Mouse (Mus musculus) granulocyte monocyte progenitor cell, adult 5-6 weeks (primary cell): ENCODE measurements around the gene Trp53bp2. TPM values are rescaled to one million over a fixed set of nuclear protein-coding genes. Genes with fewer than 3 reads are reported as not detected.

Experiments used
- ATAC-seq: replicated peaks from 2 replicates; pipeline ENCODE4 v1.8.0; 2016; ENCODE audit warnings: mild to moderate bottlenecking, moderate TSS enrichment, inconsistent platforms; ENCODE audit not compliant: poor library complexity, severe bottlenecking
- total RNA-seq, 2 experiments: library from RNA; stranded (forward) in 1 of 2; stranded (reverse) in 1 of 2; fragments of 200-712, 200-1000 nt in 1 of 2; fragments of >200 nt in 1 of 2; fragmentation: Nextera tagmentation in 1 of 2; gene quantifications; 2 replicates each; pipeline ENCODE4 v1.2.3; 2014 to 2017

Trp53bp2 gene
- total RNA-seq (2014; fragmentation: Nextera tagmentation), result 7.9 and 15.7 TPM in 2 replicates
- 7.5 and 9.8 TPM in 2 replicates for total RNA-seq (2017)

GRCm38 (mm10) chr1:182408684-182409327 is at the start of gene Trp53bp2:
Trp53bp2 (plus strand) TSS chr1:182409172.
- ATAC-seq, result peak; percentile 92

GRCm38 (mm10) chr1:182362703-182363102 is 46.3 kb upstream of the Trp53bp2 start:
- ATAC-seq, result 0 out of 2 replicates have a peak, but pooled peaks have one; percentile 24

- peak; percentile 59 for ATAC-seq
Measured at GRCm38 (mm10) chr1:182363683-182364404, 45.1 kb upstream of the Trp53bp2 start.

GRCm38 (mm10) chr1:182368309-182368708 is 40.7 kb upstream of the Trp53bp2 start:
- no peak for ATAC-seq

GRCm38 (mm10) chr1:182368782-182369181 is 40.2 kb upstream of the Trp53bp2 start:
- peak; percentile 65 for ATAC-seq

- peak; percentile 78 for ATAC-seq
Measured at GRCm38 (mm10) chr1:182369435-182369834, 39.5 kb upstream of the Trp53bp2 start.

- ATAC-seq, result no peak
Measured at GRCm38 (mm10) chr1:182371891-182372290, 37.1 kb upstream of the Trp53bp2 start.

GRCm38 (mm10) chr1:182376221-182376620 is 32.8 kb upstream of the Trp53bp2 start:
- ATAC-seq, result peak; percentile 27; the same call in 1 of the 2 replicates

- ATAC-seq, result no peak
Measured at GRCm38 (mm10) chr1:182376826-182377225, 32.1 kb upstream of the Trp53bp2 start.

GRCm38 (mm10) chr1:182377519-182377918 is 31.5 kb upstream of the Trp53bp2 start:
- no peak for ATAC-seq

GRCm38 (mm10) chr1:182378205-182378835 is 30.7 kb upstream of the Trp53bp2 start:
- ATAC-seq, result peak; percentile 64

GRCm38 (mm10) chr1:182378876-182379275 is 30.1 kb upstream of the Trp53bp2 start:
- ATAC-seq, result no peak

GRCm38 (mm10) chr1:182380683-182381082 is 28.3 kb upstream of the Trp53bp2 start:
- ATAC-seq, result peak; percentile 93

GRCm38 (mm10) chr1:182381327-182381726 is 27.6 kb upstream of the Trp53bp2 start:
- no peak for ATAC-seq

- ATAC-seq, result no peak
Measured at GRCm38 (mm10) chr1:182383096-182383495, 25.9 kb upstream of the Trp53bp2 start.

- no peak for ATAC-seq
Measured at GRCm38 (mm10) chr1:182386449-182386848, 22.5 kb upstream of the Trp53bp2 start.

- ATAC-seq, result no peak
Measured at GRCm38 (mm10) chr1:182388729-182389128, 20.2 kb upstream of the Trp53bp2 start.

- no peak for ATAC-seq
Measured at GRCm38 (mm10) chr1:182398171-182398570, 10.8 kb upstream of the Trp53bp2 start.

- no peak for ATAC-seq
Measured at GRCm38 (mm10) chr1:182398780-182399179, 10.2 kb upstream of the Trp53bp2 start.

- no peak for ATAC-seq
Measured at GRCm38 (mm10) chr1:182399205-182399604, 9.8 kb upstream of the Trp53bp2 start.

GRCm38 (mm10) chr1:182399908-182400307 is 9.1 kb upstream of the Trp53bp2 start:
- ATAC-seq, result no peak
